Mouse (Mus musculus): Measurements from ENCODE around the gene Snrk.

Gene Snrk

GRCm38 (mm10) chr9:122117112-122117616, at the start of gene Snrk:
Snrk (plus strand) TSS chr9:122117266.
- peak; percentile 84 for DNase-seq (ENCODE audit: low read depth, low spot score)

GRCm38 (mm10) chr9:122067654-122068053, 49.4 kb upstream of the Snrk start:
- DNase-seq (ENCODE audit: low read depth, low spot score): no peak

GRCm38 (mm10) chr9:122069560-122070174, 47.4 kb upstream of the Snrk start:
- no peak for DNase-seq (ENCODE audit: low read depth, low spot score)

GRCm38 (mm10) chr9:122073980-122074379, 43.1 kb upstream of the Snrk start:
- DNase-seq (ENCODE audit: low read depth, low spot score): no peak

- no peak for DNase-seq (ENCODE audit: low read depth, low spot score)
These were observed 42.5 kb upstream of the Snrk start for GRCm38 (mm10) chr9:122074575-122074974.

GRCm38 (mm10) chr9:122078456-122078855, 38.6 kb upstream of the Snrk start:
- DNase-seq (ENCODE audit: low read depth, low spot score): no peak

- DNase-seq (ENCODE audit: low read depth, low spot score): no peak
These were observed 33.4 kb upstream of the Snrk start for GRCm38 (mm10) chr9:122083698-122084097.

- DNase-seq (ENCODE audit: low read depth, low spot score): no peak
These were observed 32.9 kb upstream of the Snrk start for GRCm38 (mm10) chr9:122084175-122084574.

- DNase-seq (ENCODE audit: low read depth, low spot score): no peak
These were observed 32.4 kb upstream of the Snrk start for GRCm38 (mm10) chr9:122084636-122085035.

- no peak for DNase-seq (ENCODE audit: low read depth, low spot score)
These were observed 32.0 kb upstream of the Snrk start for GRCm38 (mm10) chr9:122085055-122085454.

- no peak for DNase-seq (ENCODE audit: low read depth, low spot score)
These were observed 31.4 kb upstream of the Snrk start for GRCm38 (mm10) chr9:122085550-122086205.

GRCm38 (mm10) chr9:122087086-122087485, 30.0 kb upstream of the Snrk start:
- DNase-seq (ENCODE audit: low read depth, low spot score): no peak

- no peak for DNase-seq (ENCODE audit: low read depth, low spot score)
These were observed 25.9 kb upstream of the Snrk start for GRCm38 (mm10) chr9:122091171-122091570.

- DNase-seq (ENCODE audit: low read depth, low spot score): no peak
These were observed 25.3 kb upstream of the Snrk start for GRCm38 (mm10) chr9:122091782-122092228.

- DNase-seq (ENCODE audit: low read depth, low spot score): no peak
These were observed 22.9 kb upstream of the Snrk start for GRCm38 (mm10) chr9:122094171-122094570.

GRCm38 (mm10) chr9:122096822-122097511, 20.1 kb upstream of the Snrk start:
- DNase-seq (ENCODE audit: low read depth, low spot score): no peak

- no peak for DNase-seq (ENCODE audit: low read depth, low spot score)
These were observed 19.5 kb upstream of the Snrk start for GRCm38 (mm10) chr9:122097535-122097934.

- DNase-seq (ENCODE audit: low read depth, low spot score): no peak
These were observed 16.4 kb upstream of the Snrk start for GRCm38 (mm10) chr9:122100584-122101127.

- DNase-seq (ENCODE audit: low read depth, low spot score): no peak
These were observed 15.9 kb upstream of the Snrk start for GRCm38 (mm10) chr9:122101196-122101595.

- peak; percentile 34 for DNase-seq (ENCODE audit: low read depth, low spot score)
These were observed 13.3 kb upstream of the Snrk start for GRCm38 (mm10) chr9:122103550-122104284.

GRCm38 (mm10) chr9:122104285-122104829, 12.7 kb upstream of the Snrk start:
- DNase-seq (ENCODE audit: low read depth, low spot score): no peak

Data from retina, postnatal 7 days (tissue).